Mouse (Mus musculus): Measurements from ENCODE around the gene Hnrnpul2. TPM values are rescaled to one million over a fixed set of nuclear protein-coding genes. Genes with fewer than 3 reads are reported as not detected.

The Hnrnpul2 gene
- polyA plus RNA-seq, 1 experiment from 2014 or later, result 6.7 TPM

DNA sequence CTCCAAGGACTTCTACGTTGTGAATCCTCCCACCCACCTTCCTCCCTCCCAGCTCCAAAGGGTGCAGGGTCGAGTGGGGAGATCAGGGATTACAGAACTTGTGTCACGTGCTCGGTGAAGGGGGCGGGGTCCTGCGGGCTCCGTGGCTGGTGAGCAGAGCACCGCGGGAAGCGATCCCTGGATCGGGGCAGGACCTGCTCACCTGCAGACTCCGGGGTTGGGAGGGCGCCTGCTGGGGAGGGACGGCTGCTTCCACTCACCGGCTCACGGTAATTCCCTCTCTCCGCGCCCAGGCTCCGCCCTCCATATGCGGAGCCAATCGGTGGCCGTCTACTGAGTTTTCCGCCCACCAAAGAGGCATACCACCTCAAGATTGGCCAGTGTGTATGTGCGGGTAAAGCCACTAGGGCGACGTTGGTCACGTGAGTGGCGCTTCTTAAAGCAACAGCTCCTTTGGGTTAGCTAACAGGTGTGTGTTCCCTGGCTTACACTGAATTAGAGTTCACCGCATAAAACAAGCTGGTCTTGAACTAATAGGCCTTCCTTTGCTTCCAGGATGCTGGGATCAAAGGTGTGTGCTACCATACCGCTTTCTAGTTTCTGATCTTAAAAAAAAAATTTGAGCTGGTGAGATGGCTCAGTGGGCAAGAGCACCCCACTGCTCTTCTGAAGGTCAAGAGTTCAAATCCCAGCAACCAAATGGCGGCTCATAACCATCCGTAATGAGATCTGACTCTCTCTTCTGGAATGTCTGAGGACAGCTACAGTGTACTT, 33.6 kb upstream of the Hnrnpul2 start, which contains the start of gene Taf6l:
Gene Taf6l (minus strand): TSS at position 410 of the 774 bp plus-strand sequence.
- H3K27me3 ChIP-seq (ENCODE audit: control insufficient read depth, insufficient read depth, low read length), result no peaks in the 10 kb centered on the region
- peak; percentile 97 for DNase-seq (ENCODE audit: low spot score)
- H3K36me3 ChIP-seq (replicated peaks; ENCODE audit: control insufficient read depth, insufficient read depth, low read depth, low read length), result peaks cover 2% of the 10 kb centered on the region; the same call in 1 of the 2 replicates
- H3K4me1 ChIP-seq (ENCODE audit: control insufficient read depth, insufficient read depth, low read length), result no peaks in the 10 kb centered on the region
- peak; percentile 98 for ATAC-seq (replicated peaks; ENCODE audit: insufficient number of reproducible peaks, low FRiP score, low TSS enrichment, low read depth)
- H3K4me3 ChIP-seq (ENCODE audit: low read depth, low read length), result peak within 1 kb of the TSS; percentile 74
- no peaks in the 10 kb centered on the region for H3K9me3 ChIP-seq (replicated peaks; ENCODE audit: control insufficient read depth, low read length)
- H3K27ac ChIP-seq (replicated peaks; ENCODE audit: low read depth, low read length), result peak within 1 kb of the TSS; percentile 59; the same call in 1 of the 2 replicates
- under 1% methylated on average over 32 of the region's 32 CpGs for WGBS
- peak within 1 kb of the TSS; percentile 57 for H3K4me2 ChIP-seq (ENCODE audit: low read depth, low read length)
- peak within 1 kb of the TSS; percentile 63 for H3K9ac ChIP-seq (replicated peaks; ENCODE audit: low read length)

DNA sequence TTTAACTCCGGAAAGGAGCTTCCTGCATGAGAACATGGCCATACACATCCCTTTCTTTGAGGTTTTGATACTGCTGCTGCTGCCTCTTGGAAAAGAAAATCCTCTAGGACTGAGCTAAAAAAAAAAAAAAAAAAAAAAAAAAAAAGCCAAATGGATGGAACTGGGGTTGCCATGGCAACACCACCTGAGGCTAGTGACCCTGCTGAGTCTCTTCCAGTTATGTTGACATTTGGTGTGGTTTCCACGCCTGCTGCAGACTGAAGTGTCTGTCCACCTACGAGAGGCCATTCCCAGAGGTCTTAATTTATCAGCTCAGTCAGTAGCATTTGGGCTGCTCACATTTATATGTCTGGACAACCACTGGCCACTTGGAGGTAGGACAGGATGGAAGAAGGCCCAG, 31.3 kb upstream of the Hnrnpul2 start:
- Histone ChIP-seq H3K4me1 (ENCODE audit: control insufficient read depth, insufficient read depth, low read length) (no peaks in the 10 kb centered on the region), H3K4me2 (ENCODE audit: low read depth, low read length) (no peak overlapping the region), H3K27ac (replicated peaks; ENCODE audit: low read depth, low read length) (no peak overlapping the region), H3K9ac (replicated peaks; ENCODE audit: low read length) (peak overlapping the region; percentile 22; the same call in 1 of the 2 replicates), H3K36me3 (replicated peaks; ENCODE audit: control insufficient read depth, insufficient read depth, low read depth, low read length) (peaks cover 4% of the 10 kb centered on the region), H3K9me3 (replicated peaks; ENCODE audit: control insufficient read depth, low read length) (no peaks in the 10 kb centered on the region), H3K27me3 (ENCODE audit: control insufficient read depth, insufficient read depth, low read length) (no peaks in the 10 kb centered on the region), H3K4me3 (ENCODE audit: low read depth, low read length) (no peak overlapping the region)
- DNase-seq (ENCODE audit: low spot score) (peak; percentile 31), ATAC-seq (replicated peaks; ENCODE audit: insufficient number of reproducible peaks, low FRiP score, low TSS enrichment, low read depth) (no peak)
- WGBS, result 21% methylated on average over 3 of the region's 3 CpGs

DNA sequence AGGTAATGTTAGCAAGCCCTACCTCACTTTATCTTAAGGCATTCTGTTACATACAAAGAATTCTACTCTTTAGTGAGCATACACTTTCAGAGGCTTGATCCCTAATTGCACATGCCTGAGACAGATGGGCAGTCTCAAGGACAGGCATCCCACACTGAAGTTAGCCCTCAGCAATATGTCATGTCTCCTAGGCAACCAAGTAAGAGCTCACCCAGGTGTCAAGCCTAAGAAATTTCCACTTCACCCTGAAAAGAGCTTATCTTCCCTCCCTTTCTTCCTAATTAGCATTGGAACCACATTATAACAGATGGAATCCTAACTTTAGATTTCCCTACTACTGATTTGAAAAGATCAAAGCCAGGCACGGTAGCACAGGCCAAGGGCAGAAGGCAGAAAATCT, 30.6 kb upstream of the Hnrnpul2 start:
- no peaks in the 10 kb centered on the region for H3K4me1 ChIP-seq (ENCODE audit: control insufficient read depth, insufficient read depth, low read length)
- no peak overlapping the region for H3K4me3 ChIP-seq (ENCODE audit: low read depth, low read length)
- WGBS, result 58% methylated on average over 1 of the region's 1 CpGs
- DNase-seq (ENCODE audit: low spot score), result no peak
- no peak for ATAC-seq (replicated peaks; ENCODE audit: insufficient number of reproducible peaks, low FRiP score, low TSS enrichment, low read depth)
- H3K9me3 ChIP-seq (replicated peaks; ENCODE audit: control insufficient read depth, low read length), result no peaks in the 10 kb centered on the region
- H3K9ac ChIP-seq (replicated peaks; ENCODE audit: low read length), result no peak overlapping the region
- peaks cover 9% of the 10 kb centered on the region for H3K36me3 ChIP-seq (replicated peaks; ENCODE audit: control insufficient read depth, insufficient read depth, low read depth, low read length)
- H3K27me3 ChIP-seq (ENCODE audit: control insufficient read depth, insufficient read depth, low read length), result no peaks in the 10 kb centered on the region
- H3K27ac ChIP-seq (replicated peaks; ENCODE audit: low read depth, low read length), result no peak overlapping the region
- no peak overlapping the region for H3K4me2 ChIP-seq (ENCODE audit: low read depth, low read length)

DNA sequence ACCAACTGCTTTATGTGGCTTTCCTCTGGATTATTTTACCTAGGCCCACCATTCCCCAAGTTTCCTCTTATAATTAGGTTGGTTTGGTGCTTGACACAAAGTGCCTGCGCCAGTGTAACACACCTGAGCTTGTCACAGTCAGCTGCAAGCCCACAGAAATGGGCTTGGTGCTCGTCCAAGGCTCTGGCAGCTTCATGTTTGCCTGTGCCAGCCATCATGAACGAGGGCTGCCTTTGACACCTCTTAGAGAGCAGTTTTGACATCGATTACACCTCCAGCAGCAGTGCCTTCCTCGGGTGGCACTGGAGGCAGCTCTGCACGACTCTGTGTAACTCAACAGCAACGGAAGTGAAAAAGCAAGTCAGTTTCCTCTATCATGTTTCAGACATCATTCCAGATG, 29.6 kb upstream of the Hnrnpul2 start:
- WGBS, result 87% methylated on average over 7 of the region's 7 CpGs
- Histone ChIP-seq H3K27me3 (ENCODE audit: control insufficient read depth, insufficient read depth, low read length) (no peaks in the 10 kb centered on the region), H3K9me3 (replicated peaks; ENCODE audit: control insufficient read depth, low read length) (no peaks in the 10 kb centered on the region), H3K4me2 (ENCODE audit: low read depth, low read length) (no peak overlapping the region), H3K36me3 (replicated peaks; ENCODE audit: control insufficient read depth, insufficient read depth, low read depth, low read length) (peaks cover 12% of the 10 kb centered on the region), H3K27ac (replicated peaks; ENCODE audit: low read depth, low read length) (no peak overlapping the region), H3K4me3 (ENCODE audit: low read depth, low read length) (no peak overlapping the region), H3K9ac (replicated peaks; ENCODE audit: low read length) (no peak overlapping the region), H3K4me1 (ENCODE audit: control insufficient read depth, insufficient read depth, low read length) (no peaks in the 10 kb centered on the region)
- ATAC-seq (replicated peaks; ENCODE audit: insufficient number of reproducible peaks, low FRiP score, low TSS enrichment, low read depth), result no peak
- no peak for DNase-seq (ENCODE audit: low spot score)

DNA sequence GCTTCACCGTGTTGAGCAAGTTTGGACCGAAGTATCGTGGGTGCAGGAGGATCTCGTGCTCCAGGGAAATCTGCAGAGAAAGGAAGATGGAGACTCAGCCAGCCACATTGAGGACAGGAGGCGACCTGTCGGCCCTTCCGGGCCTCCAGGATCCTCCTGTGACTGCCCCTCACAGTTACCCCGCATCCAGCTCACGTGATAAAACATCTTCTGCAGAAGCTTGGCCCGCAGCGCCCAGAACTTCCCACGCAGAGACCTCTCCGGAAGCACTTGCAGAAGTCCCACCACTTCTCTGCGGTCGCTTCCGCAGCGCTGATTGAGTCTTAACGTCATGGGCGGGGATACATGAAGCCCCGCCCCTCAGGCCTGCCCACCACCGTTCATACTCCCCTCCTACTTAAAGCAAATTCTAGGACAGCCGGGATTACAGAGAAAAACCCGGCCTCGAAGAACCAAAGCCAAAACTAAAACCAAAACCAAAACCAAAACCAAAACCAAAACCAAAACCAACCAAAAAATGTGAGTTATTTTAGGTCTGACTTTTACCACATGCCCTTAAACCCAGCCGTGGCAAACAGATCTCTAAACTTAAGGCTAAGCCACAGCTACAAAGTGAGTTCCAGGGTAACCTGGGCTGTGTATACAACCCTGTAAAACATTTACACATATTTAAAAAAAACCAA, 21.4 kb upstream of the Hnrnpul2 start, which contains the start of gene Polr2g:
Gene Polr2g (minus strand): TSS at position 314 of the 683 bp plus-strand sequence.
- Histone ChIP-seq H3K36me3 (replicated peaks; ENCODE audit: control insufficient read depth, insufficient read depth, low read depth, low read length) (peaks cover 9% of the 10 kb centered on the region), H3K4me3 (ENCODE audit: low read depth, low read length) (peak within 1 kb of the TSS; percentile 80), H3K9me3 (replicated peaks; ENCODE audit: control insufficient read depth, low read length) (no peaks in the 10 kb centered on the region), H3K4me2 (ENCODE audit: low read depth, low read length) (peak within 1 kb of the TSS; percentile 52), H3K27ac (replicated peaks; ENCODE audit: low read depth, low read length) (no peak within 1 kb of the TSS), H3K9ac (replicated peaks; ENCODE audit: low read length) (peak within 1 kb of the TSS; percentile 86), H3K27me3 (ENCODE audit: control insufficient read depth, insufficient read depth, low read length) (no peaks in the 10 kb centered on the region), H3K4me1 (ENCODE audit: control insufficient read depth, insufficient read depth, low read length) (no peaks in the 10 kb centered on the region)
- ATAC-seq (replicated peaks; ENCODE audit: insufficient number of reproducible peaks, low FRiP score, low TSS enrichment, low read depth) (peak; percentile 57; the same call in 1 of the 2 replicates), DNase-seq (ENCODE audit: low spot score) (peak; percentile 96)
- WGBS, result 2% methylated on average over 25 of the region's 25 CpGs

DNA sequence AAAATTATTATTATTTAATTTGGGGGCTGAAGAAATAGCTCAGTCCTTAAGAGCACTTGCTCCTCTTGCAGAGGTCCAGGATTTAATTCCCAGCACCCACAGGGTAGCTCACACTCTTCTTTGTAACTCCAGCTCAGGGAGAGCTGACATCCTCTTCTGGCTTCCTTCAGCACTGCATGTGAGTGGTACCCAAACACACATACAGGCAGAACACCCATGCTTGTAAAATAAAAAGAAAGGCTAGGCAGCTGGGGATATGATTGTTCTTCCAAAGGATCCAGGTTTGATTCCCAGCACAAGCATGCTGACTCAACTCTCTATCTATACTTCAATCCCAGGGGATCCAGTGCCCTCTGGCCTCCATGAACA, 20.9 kb upstream of the Hnrnpul2 start:
- no peak overlapping the region for H3K9ac ChIP-seq (replicated peaks; ENCODE audit: low read length)
- DNase-seq (ENCODE audit: low spot score), result no peak
- H3K4me2 ChIP-seq (ENCODE audit: low read depth, low read length), result no peak overlapping the region
- H3K4me3 ChIP-seq (ENCODE audit: low read depth, low read length), result no peak overlapping the region; the same call in 1 of the 2 replicates
- no peaks in the 10 kb centered on the region for H3K27me3 ChIP-seq (ENCODE audit: control insufficient read depth, insufficient read depth, low read length)
- no peaks in the 10 kb centered on the region for H3K4me1 ChIP-seq (ENCODE audit: control insufficient read depth, insufficient read depth, low read length)
- peaks cover 5% of the 10 kb centered on the region; the same call in 1 of the 2 replicates for H3K36me3 ChIP-seq (replicated peaks; ENCODE audit: control insufficient read depth, insufficient read depth, low read depth, low read length)
- H3K9me3 ChIP-seq (replicated peaks; ENCODE audit: control insufficient read depth, low read length), result no peaks in the 10 kb centered on the region
- ATAC-seq (replicated peaks; ENCODE audit: insufficient number of reproducible peaks, low FRiP score, low TSS enrichment, low read depth), result no peak
- no peak overlapping the region for H3K27ac ChIP-seq (replicated peaks; ENCODE audit: low read depth, low read length)

DNA sequence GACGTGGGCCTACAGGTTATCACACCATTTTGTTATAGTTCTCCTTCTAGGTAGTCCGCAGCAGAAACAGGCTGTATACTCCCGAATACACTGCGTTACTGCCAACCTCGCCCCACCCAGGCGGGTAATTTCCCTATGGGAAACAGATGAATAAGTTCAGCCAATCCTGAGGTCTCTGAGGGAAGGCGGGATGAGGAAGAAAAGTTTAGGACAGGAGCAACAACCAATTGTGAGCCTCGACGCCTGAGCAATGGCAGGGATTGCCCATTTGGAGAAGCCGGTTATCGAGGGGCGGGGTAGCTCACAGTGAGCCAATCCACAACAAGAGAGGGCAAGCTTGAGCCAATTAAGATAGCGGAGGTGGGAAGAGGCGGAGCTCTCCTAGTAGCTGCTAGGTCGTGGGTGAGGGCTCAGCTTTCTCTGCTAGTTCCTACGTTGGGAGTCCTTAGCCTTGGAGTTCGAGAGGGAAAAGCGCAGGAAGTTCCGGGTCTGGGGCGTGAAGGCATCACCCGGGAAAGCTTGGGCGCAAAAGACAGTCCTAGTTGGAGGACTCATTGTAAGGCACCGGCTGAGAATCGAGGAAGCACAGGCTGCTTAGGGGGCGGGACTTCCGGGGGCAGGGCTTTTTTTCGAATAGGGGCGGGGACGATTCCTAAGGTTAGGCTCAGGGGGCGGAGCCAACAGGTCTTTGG, 17.5 kb upstream of the Hnrnpul2 start, which contains the start of gene Zbtb3:
Gene Zbtb3 (plus strand): TSS at position 426 of the 692 bp plus-strand sequence.
- H3K4me1 ChIP-seq (ENCODE audit: control insufficient read depth, insufficient read depth, low read length), result no peaks in the 10 kb centered on the region
- peak within 1 kb of the TSS; percentile 70 for H3K4me2 ChIP-seq (ENCODE audit: low read depth, low read length)
- peak within 1 kb of the TSS; percentile 53 for H3K9ac ChIP-seq (replicated peaks; ENCODE audit: low read length)
- H3K4me3 ChIP-seq (ENCODE audit: low read depth, low read length), result peak within 1 kb of the TSS; percentile 43
- H3K9me3 ChIP-seq (replicated peaks; ENCODE audit: control insufficient read depth, low read length), result no peaks in the 10 kb centered on the region
- H3K36me3 ChIP-seq (replicated peaks; ENCODE audit: control insufficient read depth, insufficient read depth, low read depth, low read length), result no peaks in the 10 kb centered on the region
- ATAC-seq (replicated peaks; ENCODE audit: insufficient number of reproducible peaks, low FRiP score, low TSS enrichment, low read depth) (peak; percentile 96), DNase-seq (ENCODE audit: low spot score) (peak; percentile 97)
- under 1% methylated on average over 30 of the region's 30 CpGs for WGBS
- H3K27ac ChIP-seq (replicated peaks; ENCODE audit: low read depth, low read length), result 0 out of 2 replicates have a peak within 1 kb of the TSS, but pooled peaks have one; percentile 48
- no peaks in the 10 kb centered on the region for H3K27me3 ChIP-seq (ENCODE audit: control insufficient read depth, insufficient read depth, low read length)
